Mouse (Mus musculus): ENCODE results near the gene Tex45. TPM values are rescaled to one million over a fixed set of nuclear protein-coding genes. Genes with fewer than 3 reads are reported as not detected.

Tex45 gene
- polyA plus RNA-seq (2014; fragmentation: Nextera tagmentation; extraction: Ambion mirVana), result 0.14 TPM in 1 of 2 replicates, not detected in the other

DNA sequence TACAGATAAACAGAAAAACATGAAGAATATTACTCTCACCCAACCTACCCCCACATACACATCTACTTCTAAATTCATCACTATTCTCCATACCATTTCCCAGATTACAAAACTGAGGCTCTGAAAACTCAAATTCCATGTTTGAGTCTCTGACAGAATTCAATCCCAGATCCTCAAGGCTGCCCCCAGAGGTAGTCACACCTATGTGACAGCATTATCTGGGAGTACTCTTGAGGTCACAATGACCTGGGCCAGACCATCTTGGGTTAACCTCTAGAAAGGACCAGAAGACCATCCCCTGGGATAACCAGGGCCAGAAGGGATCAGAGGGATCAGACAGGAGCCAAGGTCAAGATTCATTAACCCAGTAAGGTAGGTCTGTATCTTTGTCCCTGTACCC is at the start of gene Tex45:
Gene Tex45, plus strand, starts transcription at position 301 of the 400 bp plus-strand sequence.
- ATAC-seq (replicated peaks; ENCODE audit: insufficient number of reproducible peaks, low FRiP score, low TSS enrichment, low read depth), result no peak
- no peaks in the 10 kb centered on the region for H3K9me3 ChIP-seq (replicated peaks; ENCODE audit: control insufficient read depth, low read length)
- H3K27ac ChIP-seq (replicated peaks; ENCODE audit: low read depth, low read length), result no peak within 1 kb of the TSS
- no peak within 1 kb of the TSS for H3K4me3 ChIP-seq (ENCODE audit: low read depth, low read length)
- H3K9ac ChIP-seq (replicated peaks; ENCODE audit: low read length), result no peak within 1 kb of the TSS
- no peak for DNase-seq (ENCODE audit: low spot score)
- H3K27me3 ChIP-seq (ENCODE audit: control insufficient read depth, insufficient read depth, low read length), result 0 out of 2 replicates have a peak, but pooled peaks cover 1% of the 10 kb centered on the region
- H3K4me2 ChIP-seq (ENCODE audit: low read depth, low read length), result no peak within 1 kb of the TSS
- H3K4me1 ChIP-seq (ENCODE audit: control insufficient read depth, insufficient read depth, low read length), result no peaks in the 10 kb centered on the region
- H3K36me3 ChIP-seq (replicated peaks; ENCODE audit: control insufficient read depth, insufficient read depth, low read depth, low read length), result no peaks in the 10 kb centered on the region

DNA sequence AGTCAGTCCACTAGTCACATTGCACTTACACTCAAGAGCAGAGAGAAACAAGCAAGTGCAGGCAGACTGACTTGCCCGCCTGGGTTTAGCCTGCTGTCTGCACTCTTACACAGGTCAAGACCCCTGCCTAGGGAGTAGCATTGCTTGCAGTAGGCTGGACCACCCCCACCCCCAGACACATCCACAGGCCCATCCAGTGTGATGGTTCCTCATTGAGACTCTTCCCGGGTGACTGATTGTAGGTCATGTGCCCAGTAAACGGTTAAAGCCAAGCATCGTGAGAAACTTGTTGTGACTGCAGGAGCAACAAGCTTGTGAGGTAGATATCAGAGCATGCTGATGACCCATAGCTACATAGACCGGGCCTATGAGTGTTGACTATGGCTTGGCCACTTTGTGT is 49.2 kb upstream of the Tex45 start:
- ATAC-seq (replicated peaks; ENCODE audit: insufficient number of reproducible peaks, low FRiP score, low TSS enrichment, low read depth) (no peak), DNase-seq (ENCODE audit: low spot score) (no peak)
- Histone ChIP-seq H3K27me3 (ENCODE audit: control insufficient read depth, insufficient read depth, low read length) (no peaks in the 10 kb centered on the region), H3K9me3 (replicated peaks; ENCODE audit: control insufficient read depth, low read length) (no peaks in the 10 kb centered on the region), H3K4me2 (ENCODE audit: low read depth, low read length) (no peak overlapping the region), H3K4me1 (ENCODE audit: control insufficient read depth, insufficient read depth, low read length) (peaks cover 4% of the 10 kb centered on the region), H3K27ac (replicated peaks; ENCODE audit: low read depth, low read length) (no peak overlapping the region), H3K36me3 (replicated peaks; ENCODE audit: control insufficient read depth, insufficient read depth, low read depth, low read length) (no peaks in the 10 kb centered on the region), H3K9ac (replicated peaks; ENCODE audit: low read length) (no peak overlapping the region), H3K4me3 (ENCODE audit: low read depth, low read length) (no peak overlapping the region)
- WGBS, result 92% methylated on average over 5 of the region's 5 CpGs

DNA sequence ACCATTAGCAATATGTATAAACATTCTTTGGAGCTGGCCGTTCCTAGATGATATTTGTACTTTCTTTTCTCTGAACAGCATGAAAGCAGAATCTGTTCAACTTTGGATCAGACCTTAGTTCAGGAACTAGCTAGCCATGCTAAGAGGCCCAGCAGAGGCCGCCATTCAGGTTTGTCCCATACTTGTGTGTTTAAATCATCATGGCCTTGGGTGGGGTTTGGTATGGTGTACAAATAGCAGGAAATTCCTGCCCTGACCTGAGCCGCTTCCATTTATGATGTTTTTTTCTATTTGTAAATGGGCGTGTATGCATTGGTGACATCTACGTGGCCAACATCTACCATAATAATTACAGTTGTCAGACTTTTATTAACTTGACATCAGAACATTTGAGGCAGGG is 45.4 kb upstream of the Tex45 start:
- H3K27me3 ChIP-seq (ENCODE audit: control insufficient read depth, insufficient read depth, low read length), result no peaks in the 10 kb centered on the region
- H3K27ac ChIP-seq (replicated peaks; ENCODE audit: low read depth, low read length), result no peak overlapping the region
- no peak for ATAC-seq (replicated peaks; ENCODE audit: insufficient number of reproducible peaks, low FRiP score, low TSS enrichment, low read depth)
- H3K9ac ChIP-seq (replicated peaks; ENCODE audit: low read length), result no peak overlapping the region
- H3K4me3 ChIP-seq (ENCODE audit: low read depth, low read length), result no peak overlapping the region
- H3K4me1 ChIP-seq (ENCODE audit: control insufficient read depth, insufficient read depth, low read length), result no peaks in the 10 kb centered on the region
- no peak overlapping the region for H3K4me2 ChIP-seq (ENCODE audit: low read depth, low read length)
- 91% methylated on average over 5 of the region's 5 CpGs for WGBS
- no peak for DNase-seq (ENCODE audit: low spot score)
- no peaks in the 10 kb centered on the region for H3K9me3 ChIP-seq (replicated peaks; ENCODE audit: control insufficient read depth, low read length)
- no peaks in the 10 kb centered on the region; the same call in 1 of the 2 replicates for H3K36me3 ChIP-seq (replicated peaks; ENCODE audit: control insufficient read depth, insufficient read depth, low read depth, low read length)

DNA sequence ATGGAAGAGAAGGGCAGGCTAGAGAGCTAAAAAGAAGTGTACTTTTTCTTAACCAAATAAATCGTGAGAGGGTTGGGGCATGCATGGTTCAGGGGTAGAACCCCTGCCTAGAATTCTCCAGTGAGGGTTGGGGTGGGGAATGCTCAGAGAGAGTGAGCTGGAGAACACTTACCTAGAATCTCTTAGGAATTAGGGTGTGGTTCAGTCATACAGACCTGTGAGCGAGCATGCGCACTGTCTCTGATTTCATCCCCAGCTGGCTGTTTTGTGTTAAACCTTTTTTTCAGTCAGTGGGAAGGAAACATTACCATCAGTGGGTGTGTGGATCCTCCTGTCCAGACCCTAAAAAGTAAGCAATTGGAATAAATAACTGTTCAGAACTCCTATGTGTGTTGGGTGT is 44.5 kb upstream of the Tex45 start:
- DNase-seq (ENCODE audit: low spot score), result no peak
- 86% methylated on average over 3 of the region's 3 CpGs for WGBS
- Histone ChIP-seq H3K9me3 (replicated peaks; ENCODE audit: control insufficient read depth, low read length) (no peaks in the 10 kb centered on the region), H3K4me2 (ENCODE audit: low read depth, low read length) (no peak overlapping the region), H3K4me3 (ENCODE audit: low read depth, low read length) (no peak overlapping the region), H3K27ac (replicated peaks; ENCODE audit: low read depth, low read length) (no peak overlapping the region), H3K36me3 (replicated peaks; ENCODE audit: control insufficient read depth, insufficient read depth, low read depth, low read length) (no peaks in the 10 kb centered on the region; the same call in none of the 2 replicates), H3K4me1 (ENCODE audit: control insufficient read depth, insufficient read depth, low read length) (no peaks in the 10 kb centered on the region), H3K27me3 (ENCODE audit: control insufficient read depth, insufficient read depth, low read length) (no peaks in the 10 kb centered on the region), H3K9ac (replicated peaks; ENCODE audit: low read length) (no peak overlapping the region)
- no peak for ATAC-seq (replicated peaks; ENCODE audit: insufficient number of reproducible peaks, low FRiP score, low TSS enrichment, low read depth)

DNA sequence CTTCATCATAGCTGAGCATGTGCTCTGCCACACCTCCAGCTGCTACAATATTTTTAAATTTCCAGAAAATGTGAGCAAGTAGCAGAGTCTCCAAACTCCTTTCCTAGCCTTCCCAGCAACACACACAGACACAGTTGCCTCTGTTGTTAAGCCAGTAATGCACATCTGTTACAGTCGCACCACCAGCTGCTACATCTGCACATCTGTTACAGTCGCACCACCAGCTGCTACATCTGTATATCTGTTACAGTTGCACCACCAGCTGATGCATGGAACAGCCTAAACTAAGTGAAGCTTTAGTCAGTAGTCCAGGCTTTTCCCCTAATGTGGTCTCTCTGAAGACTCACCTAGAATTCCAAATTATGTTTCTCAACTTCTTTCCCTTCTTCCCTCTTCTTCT is 42.2 kb upstream of the Tex45 start:
- no peaks in the 10 kb centered on the region for H3K9me3 ChIP-seq (replicated peaks; ENCODE audit: control insufficient read depth, low read length)
- ATAC-seq (replicated peaks; ENCODE audit: insufficient number of reproducible peaks, low FRiP score, low TSS enrichment, low read depth) (no peak), DNase-seq (ENCODE audit: low spot score) (no peak)
- no peak overlapping the region for H3K9ac ChIP-seq (replicated peaks; ENCODE audit: low read length)
- no peak overlapping the region for H3K4me2 ChIP-seq (ENCODE audit: low read depth, low read length)
- no peaks in the 10 kb centered on the region; the same call in none of the 2 replicates for H3K36me3 ChIP-seq (replicated peaks; ENCODE audit: control insufficient read depth, insufficient read depth, low read depth, low read length)
- H3K4me1 ChIP-seq (ENCODE audit: control insufficient read depth, insufficient read depth, low read length), result no peaks in the 10 kb centered on the region
- 85% methylated on average over 2 of the region's 2 CpGs for WGBS
- H3K27ac ChIP-seq (replicated peaks; ENCODE audit: low read depth, low read length), result no peak overlapping the region
- H3K4me3 ChIP-seq (ENCODE audit: low read depth, low read length), result no peak overlapping the region
- no peaks in the 10 kb centered on the region for H3K27me3 ChIP-seq (ENCODE audit: control insufficient read depth, insufficient read depth, low read length)

DNA sequence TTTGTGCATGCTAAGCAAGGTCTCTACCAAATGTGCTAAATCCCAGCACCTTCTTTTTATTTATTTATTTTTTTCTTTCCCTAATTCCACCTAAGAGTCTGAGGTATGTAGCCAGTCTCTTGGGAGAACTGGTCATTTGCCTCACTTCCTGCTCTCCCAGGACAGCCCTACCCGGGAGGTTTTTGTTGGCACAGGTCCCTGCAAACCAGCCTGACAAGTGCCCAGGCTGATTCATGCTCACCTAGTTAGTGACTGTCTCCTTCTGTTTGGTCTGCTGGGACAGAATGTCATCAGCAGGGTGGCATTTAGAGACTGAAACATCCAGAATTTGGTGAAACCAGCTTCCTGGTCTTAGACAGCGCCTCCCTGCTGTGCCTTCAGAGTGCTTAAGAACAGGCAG is 40.7 kb upstream of the Tex45 start:
- no peak overlapping the region for H3K4me3 ChIP-seq (ENCODE audit: low read depth, low read length)
- no peak overlapping the region for H3K4me2 ChIP-seq (ENCODE audit: low read depth, low read length)
- no peak for ATAC-seq (replicated peaks; ENCODE audit: insufficient number of reproducible peaks, low FRiP score, low TSS enrichment, low read depth)
- H3K9ac ChIP-seq (replicated peaks; ENCODE audit: low read length), result no peak overlapping the region
- DNase-seq (ENCODE audit: low spot score), result no peak
- no peaks in the 10 kb centered on the region for H3K4me1 ChIP-seq (ENCODE audit: control insufficient read depth, insufficient read depth, low read length)
- WGBS, result 73% methylated on average over 2 of the region's 2 CpGs
- H3K36me3 ChIP-seq (replicated peaks; ENCODE audit: control insufficient read depth, insufficient read depth, low read depth, low read length), result peaks cover 1% of the 10 kb centered on the region
- no peaks in the 10 kb centered on the region for H3K27me3 ChIP-seq (ENCODE audit: control insufficient read depth, insufficient read depth, low read length)
- no peaks in the 10 kb centered on the region for H3K9me3 ChIP-seq (replicated peaks; ENCODE audit: control insufficient read depth, low read length)
- H3K27ac ChIP-seq (replicated peaks; ENCODE audit: low read depth, low read length), result no peak overlapping the region

DNA sequence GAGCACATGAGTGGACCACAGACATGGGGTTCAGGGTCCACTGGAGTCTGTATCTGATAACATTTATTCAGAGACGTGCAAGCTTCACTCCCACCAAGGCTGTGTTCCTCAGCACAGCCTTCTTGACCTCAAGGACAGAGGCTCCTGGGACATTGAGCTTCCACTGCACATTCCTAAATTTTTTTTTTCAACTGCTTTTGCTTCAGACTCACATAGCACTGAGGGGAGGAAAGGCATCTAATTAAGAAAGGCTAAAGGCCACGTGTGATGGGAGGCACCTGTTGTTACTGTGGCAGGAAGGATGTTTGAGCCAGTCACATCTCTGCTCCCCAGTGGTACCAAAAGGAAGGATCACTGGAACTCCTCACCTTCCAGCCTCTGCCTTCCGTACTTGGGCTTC is 39.5 kb upstream of the Tex45 start:
- no peak for DNase-seq (ENCODE audit: low spot score)
- Histone ChIP-seq H3K4me3 (ENCODE audit: low read depth, low read length) (no peak overlapping the region), H3K27ac (replicated peaks; ENCODE audit: low read depth, low read length) (no peak overlapping the region), H3K4me1 (ENCODE audit: control insufficient read depth, insufficient read depth, low read length) (no peaks in the 10 kb centered on the region), H3K9me3 (replicated peaks; ENCODE audit: control insufficient read depth, low read length) (no peaks in the 10 kb centered on the region), H3K9ac (replicated peaks; ENCODE audit: low read length) (no peak overlapping the region), H3K27me3 (ENCODE audit: control insufficient read depth, insufficient read depth, low read length) (no peaks in the 10 kb centered on the region), H3K4me2 (ENCODE audit: low read depth, low read length) (no peak overlapping the region), H3K36me3 (replicated peaks; ENCODE audit: control insufficient read depth, insufficient read depth, low read depth, low read length) (peaks cover 5% of the 10 kb centered on the region)
- WGBS, result 76% methylated on average over 3 of the region's 3 CpGs
- no peak for ATAC-seq (replicated peaks; ENCODE audit: insufficient number of reproducible peaks, low FRiP score, low TSS enrichment, low read depth)

DNA sequence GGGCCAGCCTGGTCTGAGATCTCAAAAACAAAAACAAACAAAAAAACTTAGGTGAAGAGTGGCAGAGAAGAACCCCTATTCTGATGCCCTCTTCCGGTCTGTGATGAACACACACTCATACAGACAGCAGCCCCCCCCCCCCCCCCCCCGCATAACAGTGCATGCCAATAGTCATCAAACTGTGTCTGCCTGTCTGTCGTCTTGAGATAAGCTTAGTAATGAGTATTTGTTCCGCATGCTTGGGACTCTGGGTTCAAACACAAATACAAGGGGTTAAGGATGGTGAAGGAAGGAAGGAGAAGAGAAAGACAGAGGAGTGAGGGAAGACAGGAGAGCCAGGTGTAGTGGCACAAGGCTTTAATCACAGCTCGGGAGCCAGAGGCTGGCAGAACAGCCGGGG is 34.2 kb upstream of the Tex45 start:
- H3K4me1 ChIP-seq (ENCODE audit: control insufficient read depth, insufficient read depth, low read length), result no peaks in the 10 kb centered on the region
- no peak overlapping the region for H3K4me2 ChIP-seq (ENCODE audit: low read depth, low read length)
- no peak overlapping the region for H3K27ac ChIP-seq (replicated peaks; ENCODE audit: low read depth, low read length)
- H3K36me3 ChIP-seq (replicated peaks; ENCODE audit: control insufficient read depth, insufficient read depth, low read depth, low read length), result peaks cover 10% of the 10 kb centered on the region
- DNase-seq (ENCODE audit: low spot score), result no peak
- no peak overlapping the region for H3K9ac ChIP-seq (replicated peaks; ENCODE audit: low read length)
- no peak for ATAC-seq (replicated peaks; ENCODE audit: insufficient number of reproducible peaks, low FRiP score, low TSS enrichment, low read depth)
- H3K9me3 ChIP-seq (replicated peaks; ENCODE audit: control insufficient read depth, low read length), result no peaks in the 10 kb centered on the region
- WGBS, result 87% methylated on average over 5 of the region's 6 CpGs
- no peak overlapping the region for H3K4me3 ChIP-seq (ENCODE audit: low read depth, low read length)
- no peaks in the 10 kb centered on the region for H3K27me3 ChIP-seq (ENCODE audit: control insufficient read depth, insufficient read depth, low read length)

All from embryonic facial prominence, embryonic 11.5 days (tissue).